Mouse (Mus musculus): ENCODE data around the gene Cyth3.

Cyth3 gene

DNA sequence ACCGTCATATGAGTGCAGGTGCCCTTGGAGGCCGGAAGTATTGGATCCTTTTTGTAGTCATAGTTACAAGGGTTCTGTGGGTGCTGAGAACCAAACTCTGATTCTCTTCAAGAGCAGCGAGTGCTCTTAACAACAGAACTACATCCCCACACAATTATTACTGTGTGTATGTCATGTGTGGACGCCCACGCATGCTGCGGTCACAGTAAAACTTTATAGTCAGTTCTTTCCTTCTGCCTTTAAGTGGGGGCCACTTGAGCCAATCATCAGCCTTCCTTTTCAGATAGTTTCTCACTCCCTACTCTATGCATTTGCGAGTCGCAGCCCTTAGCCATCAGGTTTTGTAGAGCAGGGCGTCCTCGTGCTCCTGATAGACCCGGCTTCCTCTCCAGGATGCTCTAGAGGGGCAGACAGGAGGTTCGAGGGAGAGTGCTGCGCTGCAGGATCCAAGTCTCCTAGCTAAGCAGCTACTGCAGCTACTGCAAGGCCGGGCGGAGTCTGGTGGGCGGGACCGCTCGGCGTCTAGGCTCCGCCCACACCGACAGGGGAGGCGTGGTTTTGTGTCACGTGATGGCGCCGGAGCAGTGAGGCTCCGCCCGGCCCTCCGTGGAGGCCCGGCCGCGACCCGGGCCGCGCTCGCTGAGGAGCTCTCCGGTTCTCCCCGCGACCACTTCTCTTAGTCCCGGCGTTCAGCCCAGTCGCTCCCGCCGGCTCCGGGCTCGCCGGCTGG lies at the start of gene Cyth3:
Cyth3 (plus strand) TSS at position 555 of the 730 bp plus-strand sequence.
- peak; percentile 94 for DNase-seq

DNA sequence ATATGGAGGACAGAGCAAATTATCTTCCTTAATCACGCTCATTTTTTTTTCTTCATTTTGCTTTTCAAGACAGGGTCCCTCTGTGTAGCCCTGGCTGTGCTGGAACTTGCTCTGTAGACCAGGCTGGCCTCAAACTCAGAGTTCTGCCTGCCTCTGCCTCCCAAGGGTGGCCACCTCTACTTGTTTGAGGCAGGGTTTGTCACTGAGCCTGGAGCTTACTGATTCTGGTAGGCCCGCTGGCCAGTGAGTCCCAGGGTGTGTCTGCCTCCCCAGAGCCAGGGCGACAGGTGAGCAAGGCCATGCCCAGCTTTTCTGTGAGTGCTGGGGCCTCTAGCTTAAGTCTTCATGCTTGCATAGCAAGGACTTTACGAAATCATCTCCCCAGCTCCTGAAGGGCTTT lies 49.2 kb upstream of the Cyth3 start:
- no peak for DNase-seq

DNA sequence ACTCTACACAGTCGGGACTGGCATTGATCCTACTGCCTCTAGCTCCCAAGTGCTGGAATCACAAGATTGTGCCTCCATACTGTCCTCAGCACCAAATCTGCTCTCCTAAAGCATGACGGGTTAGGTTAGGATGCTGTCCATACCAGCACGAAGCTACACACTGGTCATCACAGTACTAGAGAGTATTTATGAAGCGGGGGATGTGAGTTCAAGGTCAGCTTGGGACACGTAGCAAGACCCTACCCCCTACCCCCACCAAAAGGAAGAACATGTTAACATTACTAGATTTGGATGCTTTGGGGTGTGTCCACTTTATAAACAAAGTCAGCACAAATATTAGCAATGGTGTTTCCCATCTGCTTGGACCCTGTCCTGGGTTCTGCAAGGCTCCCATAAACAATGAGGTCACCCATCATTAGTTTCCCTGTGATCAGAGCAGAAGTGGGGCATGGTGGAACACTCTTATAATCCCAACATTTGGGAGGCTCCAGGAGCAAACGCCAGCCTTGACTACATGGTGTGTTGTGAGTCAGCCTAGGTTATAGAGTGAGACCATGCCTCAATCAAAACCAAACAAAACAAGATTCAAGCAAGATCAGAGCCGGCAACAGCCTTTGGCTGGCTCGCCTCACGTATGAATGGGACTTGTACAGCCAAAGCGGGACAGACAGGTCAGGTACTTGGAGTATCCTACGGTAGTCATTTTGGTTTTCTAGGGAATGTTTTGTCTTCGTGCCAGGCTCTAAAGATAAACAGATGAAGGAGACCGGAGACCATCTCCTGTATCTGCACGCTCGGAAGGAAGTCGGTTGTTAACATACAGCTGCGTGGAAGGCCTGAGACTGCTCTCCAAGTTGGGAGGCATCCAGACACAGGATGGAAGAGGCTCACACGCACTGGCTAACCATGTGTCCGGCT lies 47.7 kb upstream of the Cyth3 start:
- DNase-seq = no peak

- DNase-seq = no peak
Observed at GRCm38 (mm10) chr5:143579537-143580203, 42.6 kb upstream of the Cyth3 start.

DNA sequence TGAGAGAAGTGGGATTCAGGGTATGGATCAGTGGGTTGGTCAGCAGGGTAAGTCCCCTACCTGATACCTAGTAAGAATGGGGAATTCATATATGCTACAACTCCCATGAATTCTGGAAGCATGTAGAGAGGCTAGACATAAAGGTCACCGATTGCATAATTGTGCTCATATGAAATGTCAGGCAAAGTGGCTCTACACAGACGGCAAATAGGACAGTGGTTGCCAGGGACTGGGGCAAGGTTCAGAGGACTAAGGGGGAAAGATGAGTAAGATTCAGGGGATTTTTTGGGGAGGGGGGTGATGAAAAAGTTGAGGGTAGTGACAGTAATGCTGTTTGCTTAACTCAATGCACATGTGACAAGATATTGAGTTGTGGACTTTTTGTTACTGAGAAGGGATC lies 41.3 kb upstream of the Cyth3 start:
- no peak for DNase-seq

DNA sequence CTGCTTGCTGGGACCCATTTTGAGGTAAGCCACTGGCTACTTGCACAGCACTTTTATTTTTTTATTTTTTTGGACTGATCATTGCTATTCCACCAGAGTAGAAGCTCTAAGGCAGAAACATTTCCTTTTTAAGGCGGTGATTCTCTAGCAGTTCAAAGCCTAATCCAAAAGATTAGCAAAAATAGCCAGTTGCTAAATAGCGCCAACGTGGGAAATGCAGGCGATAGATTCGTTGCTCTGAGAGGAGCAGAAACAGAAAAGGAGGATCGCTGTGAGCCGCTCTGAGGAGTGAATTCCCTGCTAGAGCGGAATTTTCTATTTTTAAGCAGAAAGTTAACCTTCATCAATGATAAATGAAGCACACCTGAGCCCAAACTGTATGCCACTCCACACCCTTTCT lies 40.4 kb upstream of the Cyth3 start:
- no peak for DNase-seq

GRCm38 (mm10) chr5:143583081-143583480 lies 39.2 kb upstream of the Cyth3 start:
- DNase-seq = no peak

DNA sequence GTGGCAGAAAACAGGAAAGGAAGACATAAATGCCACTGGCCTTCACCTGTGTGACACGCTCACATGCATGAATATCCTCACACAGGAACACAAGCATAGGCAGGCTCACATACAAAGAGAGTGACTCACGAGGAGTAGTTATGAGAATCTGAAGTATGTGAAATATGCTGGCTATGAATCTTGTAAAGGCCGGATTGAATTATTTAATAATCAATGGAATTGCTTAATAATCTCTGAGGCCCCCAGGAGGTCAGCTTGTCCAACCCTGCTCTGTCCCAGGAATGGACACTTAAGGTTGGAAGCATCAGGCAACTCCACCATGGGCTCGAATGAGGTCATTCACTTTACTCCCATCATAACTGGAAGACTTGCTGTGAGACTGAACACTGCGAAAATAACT lies 37.3 kb upstream of the Cyth3 start:
- DNase-seq = no peak

GRCm38 (mm10) chr5:143586386-143586785 lies 35.9 kb upstream of the Cyth3 start:
- no peak for DNase-seq

- no peak for DNase-seq
Observed at GRCm38 (mm10) chr5:143589108-143589507, 33.1 kb upstream of the Cyth3 start.

DNA sequence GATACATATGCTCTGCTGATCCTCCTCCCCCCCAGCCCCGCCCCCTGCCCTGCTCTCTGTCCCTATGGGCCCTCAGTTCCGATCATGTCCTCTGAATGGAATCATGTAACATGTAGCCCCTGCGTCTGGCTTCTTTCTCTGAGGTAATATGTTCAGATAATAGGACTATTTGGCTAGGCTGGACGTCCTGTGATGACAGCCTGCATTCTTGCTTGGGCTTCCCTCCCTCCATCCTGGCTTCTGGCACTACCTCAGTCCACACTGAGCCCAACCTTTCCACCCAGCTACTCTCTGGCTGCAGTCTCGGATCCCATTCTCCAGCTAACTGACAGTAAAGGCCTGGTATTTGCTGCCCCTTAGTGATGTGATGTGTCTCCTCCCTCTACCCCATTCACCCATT lies 29.3 kb upstream of the Cyth3 start:
- DNase-seq = no peak

- DNase-seq = no peak
Observed at GRCm38 (mm10) chr5:143593563-143594146, 28.6 kb upstream of the Cyth3 start.

DNA sequence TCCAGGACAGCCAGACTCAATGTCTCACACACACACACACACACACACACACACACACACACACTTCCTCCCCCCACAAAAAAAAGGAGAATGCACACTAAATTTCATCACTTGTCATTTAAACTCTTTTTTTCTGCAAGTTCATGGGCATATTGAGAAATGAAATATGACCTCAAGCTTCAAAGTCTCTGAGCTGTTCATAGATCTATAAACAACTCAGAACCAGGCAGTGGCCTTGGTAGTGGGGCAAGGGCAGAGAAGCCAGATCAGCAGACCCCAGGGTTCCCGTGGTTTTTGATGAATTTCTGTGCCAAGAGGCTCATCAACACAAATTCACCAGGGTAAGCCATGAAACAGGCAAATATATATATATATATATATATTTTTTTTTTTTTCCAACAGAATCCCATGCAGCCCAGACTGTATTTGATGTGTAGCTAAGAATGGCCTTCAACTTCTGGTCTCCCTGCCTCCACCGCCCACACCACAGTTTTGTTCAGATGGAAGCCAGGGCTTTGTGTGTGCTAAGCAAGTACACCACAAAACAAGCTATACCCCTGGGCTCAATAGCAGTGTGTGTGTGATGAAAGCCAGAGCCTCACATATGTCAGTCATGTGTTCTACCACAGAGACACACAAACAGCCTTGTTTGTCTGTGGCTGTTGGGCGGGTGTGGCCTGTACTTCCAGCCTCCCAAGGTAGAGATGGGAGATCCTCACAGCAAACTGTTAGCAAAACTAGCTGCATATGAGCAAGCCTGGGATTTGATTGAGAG lies 27.8 kb upstream of the Cyth3 start:
- DNase-seq = no peak

DNA sequence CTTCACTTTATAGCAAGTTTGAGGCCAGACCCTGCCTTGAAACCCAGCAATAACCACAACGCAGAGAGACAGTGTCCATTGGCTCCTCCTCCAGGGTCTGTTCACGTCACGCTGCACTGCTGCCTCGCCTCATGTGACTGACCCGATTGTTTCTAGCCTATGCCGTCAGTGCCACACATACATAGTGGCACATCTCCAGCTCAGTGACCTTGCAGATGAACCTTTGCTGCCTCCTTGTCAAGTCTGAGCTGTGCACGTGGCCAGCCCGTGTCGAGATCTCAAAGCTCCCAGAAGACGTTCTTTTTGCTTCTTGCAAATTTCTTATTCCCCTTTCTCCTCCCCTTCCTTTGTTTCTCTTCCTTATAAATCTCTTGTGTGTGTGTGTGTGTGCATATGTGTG lies 20.2 kb upstream of the Cyth3 start:
- peak; percentile 67 for DNase-seq

- peak; percentile 17 for DNase-seq
Observed at GRCm38 (mm10) chr5:143604157-143604774, 18.0 kb upstream of the Cyth3 start.

GRCm38 (mm10) chr5:143606756-143607155 lies 15.5 kb upstream of the Cyth3 start:
- DNase-seq = no peak

- no peak for DNase-seq
Observed at GRCm38 (mm10) chr5:143608175-143608574, 14.1 kb upstream of the Cyth3 start.

DNA sequence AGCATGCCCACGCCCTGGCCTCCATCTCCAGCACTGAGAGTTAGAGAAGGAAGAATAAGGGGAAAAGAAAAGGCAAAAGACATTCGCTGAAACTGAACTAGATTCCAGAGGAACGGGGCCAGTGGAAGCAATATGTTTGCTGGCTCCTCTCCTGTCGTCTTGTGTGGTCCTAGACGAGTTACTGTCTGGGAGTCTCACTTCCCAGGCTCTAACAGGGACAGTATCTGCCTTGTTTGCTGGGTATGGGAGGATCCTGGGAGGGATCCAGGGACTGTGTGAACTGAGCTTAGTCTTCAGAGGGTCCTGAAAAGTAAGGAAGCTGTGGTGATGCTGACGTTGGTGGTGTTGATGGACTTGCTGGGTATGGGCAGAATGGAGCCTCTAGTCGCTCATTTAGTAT lies 10.3 kb upstream of the Cyth3 start:
- no peak for DNase-seq

GRCm38 (mm10) chr5:143613265-143613664 lies 9.0 kb upstream of the Cyth3 start:
- DNase-seq = no peak

- DNase-seq = no peak
Observed at GRCm38 (mm10) chr5:143614519-143614918, 7.7 kb upstream of the Cyth3 start.

GRCm38 (mm10) chr5:143615353-143615752 lies 6.9 kb upstream of the Cyth3 start:
- no peak for DNase-seq

DNA sequence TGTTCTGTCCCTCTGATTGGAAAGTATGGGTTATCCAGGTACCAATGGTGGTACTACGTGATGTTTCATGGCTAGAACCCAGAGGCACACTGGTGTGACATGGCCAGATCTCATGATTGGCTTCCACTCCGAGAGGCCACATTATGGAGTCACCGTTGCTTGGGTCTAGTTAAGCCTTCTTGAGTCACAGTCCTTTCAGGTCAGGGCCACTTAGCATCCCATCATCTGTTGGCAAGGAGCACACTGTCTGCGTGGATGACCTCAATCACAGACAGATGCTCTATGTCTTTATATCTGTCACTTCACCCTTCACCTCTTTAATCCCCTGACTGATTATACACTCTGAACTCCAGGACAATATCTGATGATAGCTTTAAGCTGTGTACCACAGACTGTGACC lies 6.1 kb upstream of the Cyth3 start:
- peak; percentile 67 for DNase-seq
